Mouse (Mus musculus) liver, postnatal 0 days (tissue): ENCODE results near the gene Tctex1d4.

Experiments
- CTCF ChIP-seq: sonication (generic); IDR thresholded peaks from 2 replicates; pipeline ENCODE4 v1.5.1; 2016; ENCODE audit warnings: antibody characterized with exemption, low read depth
- EP300 ChIP-seq: IDR thresholded peaks from 2 replicates; pipeline ENCODE4 v1.6.1; 2016; ENCODE audit warnings: antibody characterized with exemption, low read depth, mild to moderate bottlenecking

GRCm38 (mm10) chr4:117155020-117155791 lies 28.6 kb downstream of the Tctex1d4 start:
- no peak for TF ChIP-seq CTCF
- no peak for TF ChIP-seq EP300
